Mouse (Mus musculus) testis, adult 2 months (tissue): ENCODE results near the gene Ing5. TPM values are rescaled to one million over a fixed set of nuclear protein-coding genes. Genes with fewer than 3 reads are reported as not detected.

Source experiments
- H3K27ac ChIP-seq: fragments of 200-500 bp; 2 replicates; pipeline ENCODE4 v1.5.1; 2012; ENCODE audit warnings: low read depth, low read length; ENCODE audit not compliant: control insufficient read depth, insufficient read depth
- H3K27me3 ChIP-seq: fragments of 200-500 bp; 2 replicates; pipeline ENCODE4 v1.6.1; 2012; ENCODE audit warnings: mild to moderate bottlenecking, low read length, moderate library complexity; ENCODE audit not compliant: control insufficient read depth, insufficient read depth
- H3K36me3 ChIP-seq: fragments of 200-500 bp; 2 replicates; pipeline ENCODE4 v1.6.1; 2012; ENCODE audit warnings: mild to moderate bottlenecking, low read length; ENCODE audit not compliant: control insufficient read depth, insufficient read depth
- H3K4me1 ChIP-seq: fragments of 200-500 bp; 2 replicates; pipeline ENCODE4 v1.6.1; 2012; ENCODE audit warnings: low read length; ENCODE audit not compliant: control insufficient read depth, insufficient read depth
- H3K4me3 ChIP-seq: fragments of 200-500 bp; 2 replicates; pipeline ENCODE4 v1.5.1; 2012; ENCODE audit warnings: low read depth, mild to moderate bottlenecking, low read length, moderate library complexity, mixed read lengths; ENCODE audit not compliant: control insufficient read depth
- CTCF ChIP-seq: fragments of 200-500 bp; IDR thresholded peaks from 2 replicates; pipeline ENCODE4 v1.5.1; 2012; ENCODE audit warnings: low read depth, mild to moderate bottlenecking, inconsistent platforms, low read length, moderate library complexity; ENCODE audit not compliant: control insufficient read depth, insufficient read depth, insufficient replicate concordance
- POLR2A ChIP-seq: fragments of 200-500 bp; IDR thresholded peaks from 2 replicates; pipeline ENCODE4 v1.6.1; 2012; ENCODE audit warnings: low read depth, mild to moderate bottlenecking, inconsistent platforms, low read length, moderate library complexity; ENCODE audit not compliant: control insufficient read depth
- polyA plus RNA-seq: library from polyadenylated mRNA; depleted of rRNA; stranded (reverse); fragments of >200 nt; gene quantifications from 2 replicates; pipeline ENCODE4 v1.2.3, GENCODE M21; 2012

The Ing5 gene
- polyA plus RNA-seq, 1 experiment = 7.9 TPM

DNA sequence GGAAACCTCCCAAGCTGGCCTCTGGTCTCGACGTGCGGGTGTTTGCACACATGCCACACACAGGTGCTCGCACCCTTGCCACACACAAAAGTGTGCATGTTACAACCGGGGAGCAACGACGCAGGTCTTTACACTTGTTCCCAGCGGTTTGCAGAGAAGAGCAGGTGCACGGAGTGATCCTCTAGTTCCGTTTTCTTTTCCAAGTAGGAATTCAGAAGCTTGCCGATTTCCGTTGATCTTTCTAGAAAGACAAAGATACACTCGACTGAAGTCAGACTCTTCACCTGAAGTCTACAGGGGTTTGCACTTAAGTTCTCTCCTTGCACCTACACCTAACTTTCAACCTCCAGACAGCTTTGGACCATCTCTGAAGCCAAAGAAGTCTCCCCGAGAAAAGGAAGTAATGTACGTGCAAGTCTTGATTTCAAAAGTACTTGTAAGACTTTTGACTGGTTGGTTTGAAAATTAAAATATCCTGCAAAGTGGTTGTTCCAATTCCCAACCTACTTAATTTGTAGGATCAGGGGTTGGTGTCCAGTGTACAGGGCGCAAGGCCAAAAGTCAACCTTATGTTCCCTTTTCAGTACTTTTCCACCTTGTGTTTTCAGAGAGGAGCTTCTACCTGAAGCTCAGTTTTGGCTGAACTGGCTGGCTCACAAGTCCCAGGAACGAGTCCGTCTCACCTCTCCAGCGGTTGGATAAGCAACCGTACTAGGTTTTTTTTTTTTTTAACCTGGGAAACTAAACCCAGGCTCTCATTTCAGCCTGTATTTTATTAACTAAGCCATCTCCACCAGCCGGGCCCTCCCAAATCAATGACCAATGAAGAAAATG lies 2.9 kb upstream of the Ing5 start:
- Histone ChIP-seq H3K4me1 (peaks cover 12% of the 10 kb centered on the region), H3K27me3 (no peaks in the 10 kb centered on the region), H3K36me3 (peaks cover 2% of the 10 kb centered on the region; the same call in 1 of the 2 replicates), H3K4me3 (peak overlapping the region; percentile 99), H3K27ac (peak overlapping the region; percentile 92)
- TF ChIP-seq POLR2A = no peak
- no peak for TF ChIP-seq CTCF

DNA sequence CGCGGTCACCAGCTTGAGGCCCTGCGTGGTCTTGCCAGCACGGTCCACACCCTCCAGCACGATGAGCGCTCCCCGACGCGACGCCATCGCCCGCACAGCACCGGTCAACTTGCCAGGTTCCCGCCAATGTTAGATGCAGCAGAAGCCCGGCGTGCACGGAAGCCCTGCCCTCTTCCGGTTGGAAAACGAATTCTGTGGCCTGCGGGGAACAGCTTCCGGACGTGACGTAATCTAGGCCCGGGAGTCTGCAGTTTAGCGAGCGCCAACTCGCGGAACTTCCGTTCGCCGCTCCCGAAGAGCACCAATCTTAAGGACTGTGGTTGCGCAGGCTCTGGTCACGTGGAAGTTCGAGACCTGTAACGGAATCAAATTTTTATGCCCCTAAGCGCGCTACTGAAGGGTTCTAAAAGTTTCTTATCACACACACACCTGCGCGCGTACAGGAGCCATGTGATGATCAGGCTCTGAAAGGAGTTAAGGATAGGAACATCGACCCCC lies 2.0 kb upstream of the Ing5 start, which contains the start of gene Dtymk:
Gene Dtymk (minus strand): TSS at position 194 of the 498 bp plus-strand sequence.
- H3K4me3 ChIP-seq = peak within 1 kb of the TSS; percentile 99
- H3K27ac ChIP-seq = peak within 1 kb of the TSS; percentile 92
- H3K27me3 ChIP-seq = no peaks in the 10 kb centered on the region
- H3K36me3 ChIP-seq = peaks cover 2% of the 10 kb centered on the region; the same call in 1 of the 2 replicates
- TF ChIP-seq CTCF (peak; percentile 26; the same call in 1 of the 2 replicates), POLR2A (peak; percentile 89)
- peaks cover 12% of the 10 kb centered on the region for H3K4me1 ChIP-seq

- no peak overlapping the region for H3K4me3 ChIP-seq
- H3K36me3 ChIP-seq = peaks cover 2% of the 10 kb centered on the region; the same call in 1 of the 2 replicates
- no peaks in the 10 kb centered on the region for H3K27me3 ChIP-seq
- peak overlapping the region; percentile 58 for H3K27ac ChIP-seq
- TF ChIP-seq CTCF (no peak), POLR2A (no peak)
- peaks cover 12% of the 10 kb centered on the region for H3K4me1 ChIP-seq
Observed at GRCm38 (mm10) chr1:93802771-93803170, 994 bp upstream of the Ing5 start.

- Histone ChIP-seq H3K4me3 (peak overlapping the region; percentile 84), H3K36me3 (no peaks in the 10 kb centered on the region), H3K4me1 (peaks cover 12% of the 10 kb centered on the region), H3K27me3 (no peaks in the 10 kb centered on the region), H3K27ac (no peak overlapping the region)
- TF ChIP-seq CTCF (no peak), POLR2A (no peak)
Observed at GRCm38 (mm10) chr1:93804818-93805217, 1.1 kb downstream of the Ing5 start.

DNA sequence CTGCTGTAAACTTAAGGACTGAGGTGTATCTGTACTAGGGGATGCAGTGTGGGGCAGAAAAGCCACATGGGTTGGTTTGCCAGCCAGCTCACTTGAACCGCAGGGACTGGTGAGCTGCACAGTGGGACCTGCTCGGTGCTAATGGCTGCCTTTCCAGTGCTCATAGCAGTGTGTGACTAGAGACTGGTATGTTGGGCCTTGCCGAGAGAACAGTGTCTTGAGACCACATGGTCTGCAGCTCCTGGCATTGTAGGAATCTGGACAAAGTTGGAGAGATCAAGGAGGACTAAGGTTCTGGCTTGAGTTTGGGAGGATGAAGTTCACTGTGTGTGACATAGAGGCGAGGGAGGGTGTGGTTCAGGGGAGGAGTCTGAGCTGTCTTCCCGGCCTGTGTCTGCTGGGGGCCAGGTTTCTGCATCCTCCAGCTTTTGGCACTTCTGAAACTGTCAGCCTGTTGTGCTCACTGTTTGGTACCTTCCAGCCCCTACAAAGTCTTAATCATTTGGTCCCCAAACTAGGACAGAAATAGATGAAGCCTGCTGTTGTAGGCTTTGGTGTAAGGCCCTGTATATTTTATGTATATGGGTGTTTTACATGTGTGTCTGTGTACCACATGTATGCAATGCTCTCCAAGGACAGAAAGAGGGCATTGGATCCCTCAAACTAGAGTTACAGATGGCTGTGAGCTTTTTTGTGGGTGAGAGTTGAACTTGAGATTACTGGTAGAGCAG lies 1.6 kb downstream of the Ing5 start:
- Histone ChIP-seq H3K4me3 (peak overlapping the region; percentile 39), H3K27me3 (no peaks in the 10 kb centered on the region), H3K36me3 (no peaks in the 10 kb centered on the region), H3K27ac (no peak overlapping the region), H3K4me1 (peaks cover 12% of the 10 kb centered on the region)
- TF ChIP-seq POLR2A (no peak), CTCF (no peak)

GRCm38 (mm10) chr1:93808871-93809270 lies 5.1 kb downstream of the Ing5 start:
- Histone ChIP-seq H3K27ac (no peak overlapping the region), H3K4me1 (peaks cover 5% of the 10 kb centered on the region), H3K36me3 (peaks cover 3% of the 10 kb centered on the region), H3K27me3 (no peaks in the 10 kb centered on the region), H3K4me3 (no peak overlapping the region)
- TF ChIP-seq POLR2A (no peak), CTCF (no peak)

DNA sequence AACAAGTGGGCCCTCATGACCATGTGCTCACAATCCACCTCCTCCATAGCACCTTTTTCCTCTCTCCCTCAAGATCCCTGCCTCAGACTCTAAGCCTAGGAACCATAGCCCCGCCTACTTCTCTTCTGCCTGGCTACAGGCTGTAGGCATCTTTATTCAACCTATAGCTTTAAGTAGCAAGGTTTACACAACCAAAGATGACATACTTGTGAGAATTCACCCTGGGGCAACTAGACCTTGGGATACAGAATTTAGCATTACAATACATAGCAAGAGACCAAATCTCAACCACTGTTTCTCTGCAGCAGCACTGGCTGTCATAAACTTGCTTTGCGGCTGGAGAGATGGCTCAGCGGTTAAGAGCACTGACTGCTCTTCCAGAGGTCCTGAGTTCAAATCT lies 6.2 kb downstream of the Ing5 start:
- H3K27me3 ChIP-seq = no peaks in the 10 kb centered on the region
- H3K36me3 ChIP-seq = peaks cover 4% of the 10 kb centered on the region
- 0 out of 2 replicates have a peak, but pooled peaks cover 3% of the 10 kb centered on the region for H3K4me1 ChIP-seq
- no peak overlapping the region for H3K4me3 ChIP-seq
- H3K27ac ChIP-seq = no peak overlapping the region
- TF ChIP-seq POLR2A (no peak), CTCF (no peak)
